Mouse (Mus musculus) right cerebral cortex, postnatal 25 days (tissue): ENCODE results near the gene Fbxo44.

ENCODE experiments used
- DNase-seq: peaks from one replicate; pipeline ENCODE4 v3.0.0; 2022

The Fbxo44 gene

DNA sequence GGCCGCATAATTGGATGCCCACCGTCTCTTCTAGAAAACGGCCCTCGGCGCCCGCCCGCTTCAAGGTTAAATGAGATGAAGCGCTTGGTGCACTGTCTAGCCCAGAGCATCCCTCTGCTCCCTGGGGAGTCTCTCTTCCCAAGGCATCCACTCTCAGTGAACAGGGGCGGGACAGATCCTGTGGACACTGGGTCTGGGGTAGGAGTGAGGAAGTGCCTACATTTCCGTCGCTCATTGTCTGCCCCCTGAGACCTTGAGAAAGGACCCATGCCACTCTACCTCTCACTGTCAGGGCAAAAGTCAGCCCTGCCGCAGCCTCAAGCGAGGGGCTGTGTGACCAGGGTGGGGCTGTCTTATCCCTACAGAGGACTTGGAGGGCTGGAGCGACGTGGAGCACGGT lies 4.2 kb upstream of the Fbxo44 start:
- no peak for DNase-seq

- peak; percentile 83 for DNase-seq
Measured at GRCm38 (mm10) chr4:148164002-148164439, 3.7 kb upstream of the Fbxo44 start.

- peak; percentile 96 for DNase-seq
Measured at GRCm38 (mm10) chr4:148159544-148160435, 492 bp downstream of the Fbxo44 start.

GRCm38 (mm10) chr4:148158436-148159348 lies 1.6 kb downstream of the Fbxo44 start:
- peak; percentile 50 for DNase-seq

- no peak for DNase-seq
Measured at GRCm38 (mm10) chr4:148154982-148155381, 5.3 kb downstream of the Fbxo44 start.

GRCm38 (mm10) chr4:148154006-148154405 lies 6.3 kb downstream of the Fbxo44 start:
- DNase-seq: no peak

- DNase-seq: no peak
Measured at GRCm38 (mm10) chr4:148152547-148152946, 7.7 kb downstream of the Fbxo44 start.

DNA sequence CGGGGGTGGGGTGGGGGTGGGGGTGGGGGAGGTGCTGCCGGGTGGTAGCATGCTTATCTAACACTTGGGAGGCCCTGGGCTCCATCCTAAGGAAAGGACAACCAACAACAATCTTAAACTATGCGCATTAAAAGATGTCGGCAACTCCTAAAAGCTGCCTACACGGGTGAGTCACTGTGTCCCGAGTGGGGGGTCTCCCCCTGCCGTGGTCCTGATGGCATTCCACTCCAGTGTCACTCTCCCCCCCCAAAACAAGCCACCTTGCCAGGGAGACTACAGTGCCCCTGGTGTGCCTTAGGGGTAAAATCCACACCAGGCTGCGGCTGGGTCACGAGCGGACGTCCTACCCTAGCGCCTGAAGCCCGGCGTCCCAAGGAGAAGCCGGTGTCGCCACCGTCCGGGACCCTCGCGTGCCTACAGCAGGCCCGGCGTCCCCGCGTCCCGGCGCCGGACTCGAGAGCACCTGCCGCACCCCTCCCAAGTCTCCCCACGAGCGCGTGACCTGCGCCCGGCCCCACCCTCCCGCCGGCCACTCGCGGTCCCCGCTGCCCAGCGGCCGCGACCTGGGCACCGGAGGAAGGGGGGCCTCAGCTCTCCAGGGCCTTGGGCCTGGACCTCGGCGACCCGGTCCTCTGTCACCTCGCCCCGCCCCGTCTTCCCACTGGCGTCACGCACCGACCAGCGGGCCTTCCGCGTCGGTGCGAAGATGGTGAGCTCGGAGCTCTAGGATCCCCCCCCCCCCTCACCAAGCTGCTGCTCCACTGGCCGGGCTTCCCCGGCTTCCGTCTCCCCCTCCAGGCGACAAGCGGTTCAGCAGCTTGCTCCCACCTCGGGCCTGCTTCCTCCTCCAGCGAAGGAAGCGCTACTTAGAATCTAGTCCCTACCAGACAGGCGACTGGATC lies 8.8 kb downstream of the Fbxo44 start, which contains the start of gene Fbxo6:
Gene Fbxo6 (minus strand): TSS at position 874 of the 902 bp plus-strand sequence.
- DNase-seq: peak; percentile 89

DNA sequence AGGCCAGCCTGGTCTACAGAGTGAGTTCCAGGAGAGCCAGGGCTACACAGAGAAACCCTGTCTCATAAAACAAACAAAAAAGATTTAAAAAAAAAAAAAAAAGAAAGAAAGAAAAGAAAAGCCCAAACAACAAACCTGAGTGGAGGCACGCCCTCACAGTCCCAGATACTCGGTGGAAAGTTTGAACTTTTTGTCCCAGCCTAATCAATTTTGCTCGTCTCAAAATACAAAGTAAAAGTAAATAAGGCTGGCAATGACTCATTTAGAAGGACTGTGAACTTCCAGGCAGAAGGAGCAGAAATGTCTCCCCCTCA lies 9.4 kb downstream of the Fbxo44 start:
- no peak for DNase-seq

DNA sequence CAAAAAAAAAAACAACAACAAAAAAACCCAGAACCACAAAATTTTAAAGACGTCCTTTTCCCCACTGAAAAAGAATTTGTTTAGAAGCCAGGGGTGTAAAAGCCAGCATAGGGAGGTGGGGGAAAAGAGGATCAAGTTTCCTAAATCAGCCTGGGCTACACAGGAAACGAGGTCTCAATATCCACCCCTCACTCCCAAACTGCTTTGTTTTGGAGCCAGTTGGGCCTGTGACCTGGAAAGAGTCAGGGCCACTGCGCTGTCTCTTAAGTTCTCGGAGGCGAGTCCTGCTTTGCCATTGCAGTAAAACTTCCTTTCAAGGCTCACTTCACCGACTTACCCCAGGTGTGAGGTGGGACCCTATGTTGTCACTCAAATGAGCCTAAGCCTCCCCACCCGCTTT lies 10.0 kb downstream of the Fbxo44 start:
- DNase-seq: no peak

DNA sequence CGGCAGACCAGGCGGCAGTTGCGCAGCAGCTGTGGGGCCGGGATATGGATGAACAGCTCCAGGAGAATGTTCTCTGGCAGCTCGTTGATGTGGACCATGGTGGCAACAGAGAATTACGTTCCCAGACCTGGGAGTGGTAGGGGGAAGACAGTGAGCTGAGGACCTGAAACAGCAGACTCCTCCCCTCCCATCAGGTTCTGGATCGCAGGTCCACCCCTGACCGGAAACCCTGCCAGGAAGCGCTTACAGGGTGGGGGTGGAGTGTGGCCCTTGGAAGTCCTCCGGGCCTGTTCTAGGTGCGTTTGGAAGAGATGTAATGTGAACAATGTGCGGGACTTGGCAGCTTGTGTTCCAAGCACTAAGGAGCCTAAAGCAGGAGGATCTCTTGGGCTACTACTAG lies 10.7 kb downstream of the Fbxo44 start:
- DNase-seq: no peak

DNA sequence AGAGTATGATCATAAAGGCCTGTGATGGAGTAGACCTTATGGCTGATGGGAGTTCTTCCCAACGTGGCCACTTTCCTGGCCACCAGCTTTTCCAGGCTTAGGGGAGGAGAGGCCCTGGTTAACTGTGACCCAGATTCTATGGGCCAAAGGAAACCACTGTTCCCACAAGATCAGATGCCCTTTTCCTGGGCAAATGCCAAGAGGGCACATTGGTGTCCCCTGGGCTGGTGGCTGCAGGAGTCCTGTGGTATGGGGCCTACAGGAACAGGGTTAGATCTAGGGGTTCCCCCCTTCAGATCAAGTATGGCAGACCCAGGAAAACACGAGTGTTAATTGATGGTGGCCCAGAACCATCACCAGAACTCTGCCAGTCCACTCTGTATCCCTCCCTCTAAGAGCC lies 12.6 kb downstream of the Fbxo44 start:
- no peak for DNase-seq

- no peak for DNase-seq
Measured at GRCm38 (mm10) chr4:148143721-148144120, 16.6 kb downstream of the Fbxo44 start.

DNA sequence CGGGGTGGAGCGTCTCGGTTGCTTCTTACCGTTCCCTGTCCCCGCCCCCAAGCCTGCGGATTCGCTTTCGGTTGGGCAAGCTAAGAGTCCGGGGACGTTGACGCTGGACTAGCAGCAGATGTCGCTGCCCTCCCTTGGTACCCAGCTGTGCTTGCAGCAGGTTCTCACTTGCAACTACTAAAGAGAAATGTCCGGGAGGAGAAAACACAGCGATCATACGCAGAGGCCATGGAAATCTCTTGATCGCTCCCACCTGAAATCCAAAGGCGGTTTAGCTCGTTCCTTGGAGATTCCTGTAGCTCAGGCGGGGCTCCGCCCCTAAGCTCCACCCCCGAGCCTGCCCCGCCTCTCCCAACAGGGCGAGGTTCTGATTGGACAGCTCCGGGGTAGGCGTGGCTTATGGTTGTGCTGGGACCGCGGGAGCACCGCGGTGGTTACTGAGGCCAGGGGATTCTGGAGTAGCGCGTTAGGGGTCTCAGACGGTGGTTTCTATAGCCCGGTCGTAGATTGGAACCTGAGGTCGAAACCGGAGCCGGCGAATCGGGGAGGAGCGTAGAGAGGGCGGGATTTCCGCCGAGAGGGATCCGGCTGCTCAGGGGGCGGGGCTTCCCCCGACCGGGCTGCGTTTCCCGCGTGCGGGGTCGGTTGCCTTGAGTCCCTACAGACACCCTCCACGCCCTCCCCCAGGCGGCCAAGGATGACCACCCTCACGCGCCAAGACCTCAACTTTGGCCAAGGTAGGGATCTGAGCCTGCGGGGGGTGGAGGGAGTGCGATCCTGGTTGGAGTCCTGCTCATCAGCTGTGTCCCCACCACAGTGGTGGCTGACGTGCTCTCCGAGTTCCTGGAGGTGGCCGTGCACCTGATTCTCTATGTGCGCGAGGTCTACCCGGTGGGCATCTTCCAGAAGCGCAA lies 19.9 kb downstream of the Fbxo44 start:
- peak; percentile 94 for DNase-seq

DNA sequence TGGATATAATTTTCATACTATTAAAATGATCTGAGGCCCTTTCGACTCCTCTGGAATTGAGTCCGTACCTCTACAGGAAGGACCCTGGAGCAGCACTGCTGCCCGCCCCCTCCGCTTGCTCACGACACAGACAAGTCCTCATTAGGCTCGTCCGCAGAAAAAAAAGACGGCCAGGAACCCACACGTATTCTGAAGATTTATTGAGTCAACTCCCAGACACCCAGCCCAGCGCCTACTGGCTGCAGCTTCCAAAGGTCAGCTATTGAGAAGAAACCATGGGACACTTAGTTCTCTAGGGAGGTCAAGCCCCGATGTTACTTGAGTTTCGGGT lies 20.6 kb downstream of the Fbxo44 start:
- no peak for DNase-seq

DNA sequence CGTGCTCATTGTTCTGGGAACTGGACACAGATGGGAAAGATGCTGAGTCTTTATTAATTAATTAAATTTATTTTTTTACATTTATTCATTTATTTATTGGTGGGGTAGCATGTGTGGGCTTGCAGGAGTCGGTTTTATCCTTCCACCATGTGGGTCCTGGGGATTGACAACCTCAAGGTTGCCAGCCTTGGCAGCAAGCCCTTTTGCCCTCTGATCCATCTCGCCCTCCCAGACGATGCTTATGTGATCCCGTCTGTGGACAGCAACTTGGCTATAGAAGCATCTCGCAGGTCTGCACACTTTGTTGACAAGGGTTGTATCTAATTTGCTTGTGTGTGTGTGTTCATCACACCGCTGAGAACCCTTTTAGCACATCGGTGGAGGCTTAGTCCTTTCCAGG lies 22.8 kb downstream of the Fbxo44 start:
- no peak for DNase-seq

DNA sequence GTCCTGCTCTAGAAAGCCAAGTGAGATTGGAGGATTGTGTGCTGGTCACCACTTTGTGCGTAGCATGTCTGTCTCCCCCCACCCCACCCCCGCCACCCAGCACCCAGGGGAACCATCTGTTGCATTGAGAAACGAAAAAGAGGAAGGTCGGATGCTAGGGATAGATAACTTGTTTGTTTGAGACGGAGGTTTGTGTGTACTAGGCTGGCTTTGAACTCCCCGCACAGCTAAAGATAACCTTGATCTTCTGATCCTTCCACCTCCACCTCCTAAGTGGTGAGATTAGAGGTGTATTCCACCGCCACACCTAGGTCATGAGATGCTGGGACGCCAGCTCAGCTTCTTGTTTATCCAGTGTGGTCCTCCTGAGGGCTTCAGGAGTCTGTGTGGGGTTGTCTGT lies 25.3 kb downstream of the Fbxo44 start:
- DNase-seq: no peak

- no peak for DNase-seq
Measured at GRCm38 (mm10) chr4:148131497-148132081, 28.7 kb downstream of the Fbxo44 start.

DNA sequence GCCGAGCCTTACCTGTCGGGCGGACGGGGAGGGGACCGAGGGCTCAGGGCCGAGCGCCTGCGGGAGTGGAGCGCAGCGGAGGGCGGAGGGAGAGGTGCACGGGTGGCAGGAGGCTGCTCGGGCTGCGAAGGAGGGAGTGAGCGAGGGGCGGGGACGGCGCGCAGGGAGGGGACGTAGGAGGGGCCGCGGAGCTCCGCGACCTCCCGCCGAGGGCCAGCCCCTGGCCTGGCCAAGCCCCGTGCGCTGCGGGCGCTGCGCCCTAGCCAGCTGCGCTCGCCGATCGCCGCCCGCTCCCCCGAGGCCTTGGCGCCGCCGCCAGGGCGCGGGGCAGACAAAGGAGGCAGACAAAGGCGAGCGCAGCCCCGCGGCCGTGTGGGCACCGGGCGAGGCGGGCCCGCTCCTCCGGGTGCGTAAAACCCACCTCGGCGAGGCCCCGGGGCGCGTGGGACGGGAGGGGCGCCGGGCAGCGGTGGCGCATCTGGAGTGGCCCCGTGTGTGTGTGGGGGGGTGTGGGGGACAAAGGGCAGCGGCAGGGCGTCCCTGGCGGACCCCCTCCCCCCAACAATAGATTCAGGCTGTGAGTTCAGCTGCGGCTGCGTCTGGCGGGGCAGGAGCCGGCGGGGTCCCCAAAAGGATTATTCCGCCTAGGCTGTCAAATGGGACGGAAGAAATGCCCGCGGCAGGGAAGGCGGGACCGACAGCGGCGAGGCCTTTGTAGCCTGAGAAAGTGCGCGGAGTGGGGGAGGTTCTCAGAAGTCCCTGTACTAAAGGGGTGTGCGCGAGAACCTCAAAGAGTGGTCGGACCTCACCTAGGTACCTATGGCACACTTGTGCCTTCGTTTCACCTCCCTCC lies 29.5 kb downstream of the Fbxo44 start, which contains the start of gene Draxin:
Gene Draxin (minus strand): TSS at position 138 of the 853 bp plus-strand sequence.
- no peak for DNase-seq

DNA sequence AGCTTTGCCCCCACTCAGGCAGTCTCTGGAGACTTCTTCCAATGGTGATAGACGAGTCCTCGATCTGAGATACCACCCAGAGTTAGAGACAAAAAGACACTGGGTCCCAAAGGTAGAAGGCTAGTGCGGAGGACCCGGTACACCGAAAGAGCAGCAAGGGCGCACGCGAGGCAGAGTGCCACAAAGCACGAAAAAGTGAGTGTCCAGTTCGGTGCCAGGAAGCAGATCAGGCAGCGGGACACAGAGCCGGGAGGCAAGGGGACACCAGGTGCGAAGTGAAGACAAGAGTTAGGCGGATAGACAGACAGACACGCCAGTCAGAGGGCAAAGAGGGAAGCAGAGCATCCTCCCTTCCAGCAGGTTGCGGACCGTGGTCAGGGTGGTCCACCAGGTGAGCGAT lies 30.1 kb downstream of the Fbxo44 start, which contains the start of gene Mad2l2:
Gene Mad2l2 (plus strand): TSS at position 252 of the 400 bp plus-strand sequence.
- no peak for DNase-seq
